ENCODE assay signal across 12 mouse cellular contexts in the genomic region with DNA sequence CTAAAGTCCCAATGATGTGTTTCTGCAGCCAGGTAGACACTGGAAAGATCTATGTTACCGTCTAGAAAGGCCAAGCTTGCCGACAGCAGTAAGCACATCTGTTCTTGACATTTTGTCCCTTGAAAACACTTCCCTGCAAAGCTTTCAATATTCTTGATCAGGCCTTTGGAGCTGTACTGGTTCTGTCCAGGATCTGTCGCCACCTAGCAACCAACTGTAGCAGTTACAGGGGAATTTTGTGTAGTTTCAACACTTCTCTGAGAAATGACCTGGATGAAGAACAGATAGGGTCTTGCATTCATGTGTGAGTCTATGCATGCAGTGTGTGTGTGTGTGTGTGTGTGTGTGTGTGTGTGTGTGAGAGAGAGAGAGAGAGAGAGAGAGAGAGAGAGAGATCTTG. TPM values are rescaled to one million over a fixed set of nuclear protein-coding genes. Genes with fewer than 3 reads are reported as not detected.
DNase-seq lines count a peak whose midpoint lies in the region; TF ChIP-seq lines count a peak whose summit lies in the region.
"Had no signal": no experiment of that assay in that cellular context is flagged by ENCODE, and none has a peak within 500 bp of the region (broad histone marks: within the 10 kb centered on the region; RNA-seq: fewer than 3 reads in every experiment).

No protein-coding gene starts in this region.

- no peak overlapping the region for H3K27ac ChIP-seq in left cerebral cortex, adult 2 months
- H3K27ac ChIP-seq: hindbrain, embryonic 13.5 days; stomach, embryonic 15.5 days had no signal

- peak; percentile 12 to 18 for DNase-seq in cerebellum, postnatal 10 days
- no peak for DNase-seq in cerebellum, adult 11-12 months
- DNase-seq in left cerebral cortex, adult 2 months (ENCODE audit: extremely low spot score in 1 of 2, low spot score in 2 of 2) = no peak
- no peak for DNase-seq in left cerebral cortex, adult 9 months (ENCODE audit: low spot score in 2 of 2)
- peak; percentile 37 for DNase-seq in 416B (ENCODE audit: low read depth)
- peak; percentile 51 for DNase-seq in brain, adult 2 months (ENCODE audit: low read depth, low spot score)
- DNase-seq in thymus, postnatal 25 days = no peak
- DNase-seq in urinary bladder, postnatal 10 days (ENCODE audit: low spot score) = no peak

- TF ChIP-seq CTCF in left cerebral cortex, adult 2 months (IDR thresholded peaks at IDR 0.05) = peak; percentile 55

- H3K4me3 ChIP-seq in left cerebral cortex, adult 2 months = no peak overlapping the region
- H3K4me3 ChIP-seq: hindbrain, embryonic 13.5 days; stomach, embryonic 15.5 days had no signal

- intact Hi-C loops in left cerebral cortex, adult 2 months (cut with DNase I) = loop anchor here (1.0 to 5.0 kb wide), 3 partner anchors 71 to 181 kb away; no protein-coding TSS in a partner anchor

RNA-seq across cellular contexts. Expression of gene Azgp1, which starts 7.6 kb away (rescaled TPM):
- total RNA-seq in left cerebral cortex, adult 2 months (2021) = not detected
- total RNA-seq: megakaryocyte, adult 5-6 weeks had no signal

RNA-seq across cellular contexts. Expression of gene Gjc3, which starts 10.8 kb away (rescaled TPM):
- 10 to 100 TPM; 17.1 to 17.6 TPM for total RNA-seq in left cerebral cortex, adult 2 months (2021)
- total RNA-seq: megakaryocyte, adult 5-6 weeks had no signal

RNA-seq across cellular contexts. Expression of gene Smok3a, which starts 47.3 kb away (rescaled TPM):
- total RNA-seq in left cerebral cortex, adult 2 months (2021) = not detected
- total RNA-seq: gastrocnemius, adult 8-10 months; megakaryocyte, adult 5-6 weeks had no signal

RNA-seq across cellular contexts. Expression of gene Smok3b, which starts 47.5 kb away (rescaled TPM):
- not detected for total RNA-seq in left cerebral cortex, adult 2 months (2021)
- total RNA-seq: gastrocnemius, adult 8-10 months; megakaryocyte, adult 5-6 weeks had no signal

RNA-seq across cellular contexts. Expression of gene Cyp3a13, which starts 52.3 kb away (rescaled TPM):
- under 1 TPM in 1 of 2 experiments, not detected in 1; 0.14 TPM for total RNA-seq in left cerebral cortex, adult 2 months (2021)
- total RNA-seq: megakaryocyte, adult 5-6 weeks had no signal

Comparison
In these comparisons a context has a peak if more than half of its experiments do, and no peak if none do; other contexts are left out.
1. DNase-seq: peak in cerebellum, postnatal 10 days (2 of 2), 416B (single experiment) and brain, adult 2 months (single experiment); none in cerebellum, adult 11-12 months (single experiment), left cerebral cortex, adult 2 months (0 of 2), left cerebral cortex, adult 9 months (0 of 2), thymus, postnatal 25 days (single experiment) and urinary bladder, postnatal 10 days (single experiment).